Mouse (Mus musculus) lung, postnatal 10 days (tissue): ENCODE data around the gene Olfr700.
"Not testable (repeated sequence)": the region's sequence is repeated elsewhere in the genome, so short reads cannot be mapped to it uniquely, and the experiment has no call there.

Experiments used
- DNase-seq: peaks from one replicate; pipeline ENCODE4 v3.0.0; 2021

Gene Olfr700

DNA sequence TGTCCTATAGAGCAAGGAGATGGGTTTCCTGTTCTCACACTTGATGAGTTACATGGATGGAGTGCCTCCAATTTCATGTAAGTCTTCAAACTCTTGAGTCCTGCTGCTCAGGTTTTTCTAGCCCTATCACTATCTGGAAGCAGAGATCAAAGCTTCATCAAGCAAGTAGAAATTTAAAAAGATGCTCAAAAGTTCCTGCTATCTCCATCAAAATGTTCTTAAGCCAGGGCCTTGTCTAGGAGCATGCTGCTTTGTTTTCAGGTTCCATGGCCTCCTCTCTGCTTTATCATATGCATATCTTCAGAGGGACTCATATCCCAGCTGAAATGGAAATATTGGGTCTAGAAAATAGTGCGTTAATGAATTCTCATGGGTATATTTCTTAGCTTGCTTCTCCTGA lies at the start of gene Olfr700:
Gene Olfr700, minus strand, starts transcription at position 101 of the 400 bp plus-strand sequence.
- DNase-seq, result no peak

DNA sequence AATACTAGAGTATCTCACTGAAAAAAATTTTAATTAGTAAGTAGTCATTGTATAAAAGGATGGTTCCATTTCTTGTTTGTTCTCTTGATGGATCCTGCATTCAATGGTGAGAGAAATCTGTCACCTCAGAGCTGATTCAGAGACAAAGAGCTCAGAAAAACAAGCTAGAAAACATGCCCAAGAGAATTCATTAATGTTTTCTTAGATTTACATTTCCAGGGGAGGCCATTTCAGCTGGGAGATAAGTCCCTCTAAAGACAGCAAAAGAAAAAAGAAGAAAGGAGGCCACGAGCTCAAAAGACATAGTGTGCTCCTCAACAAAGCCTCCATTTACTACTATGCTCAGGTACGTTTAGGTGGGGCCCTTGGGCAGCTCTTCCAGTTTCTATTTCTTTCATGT lies 34.4 kb upstream of the Olfr700 start, which contains the start of gene Olfr703:
Gene Olfr703, plus strand, starts transcription at position 301 of the 400 bp plus-strand sequence.
- DNase-seq, result no peak

DNA sequence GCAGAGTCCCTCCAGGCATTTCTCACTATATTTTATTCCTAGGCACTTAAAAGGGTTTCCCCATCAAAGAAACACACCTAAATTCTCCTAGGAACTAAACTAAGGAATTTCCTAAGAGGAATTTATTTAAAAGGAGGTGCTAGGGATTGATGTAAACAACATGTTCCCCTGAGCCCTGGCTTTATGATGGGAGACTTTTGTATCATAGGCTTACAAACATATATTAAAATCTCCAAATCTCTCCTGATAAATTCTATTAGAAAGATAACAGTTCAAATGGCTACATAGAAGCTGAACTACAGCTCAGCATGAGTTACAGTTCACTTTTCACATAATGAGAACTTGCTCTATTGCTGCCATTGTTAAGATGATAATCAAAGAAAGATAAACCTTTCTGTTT lies 25.2 kb upstream of the Olfr700 start, which contains the start of gene Olfr702:
Gene Olfr702, minus strand, starts transcription at position 101 of the 400 bp plus-strand sequence.
- DNase-seq, result no peak

DNA sequence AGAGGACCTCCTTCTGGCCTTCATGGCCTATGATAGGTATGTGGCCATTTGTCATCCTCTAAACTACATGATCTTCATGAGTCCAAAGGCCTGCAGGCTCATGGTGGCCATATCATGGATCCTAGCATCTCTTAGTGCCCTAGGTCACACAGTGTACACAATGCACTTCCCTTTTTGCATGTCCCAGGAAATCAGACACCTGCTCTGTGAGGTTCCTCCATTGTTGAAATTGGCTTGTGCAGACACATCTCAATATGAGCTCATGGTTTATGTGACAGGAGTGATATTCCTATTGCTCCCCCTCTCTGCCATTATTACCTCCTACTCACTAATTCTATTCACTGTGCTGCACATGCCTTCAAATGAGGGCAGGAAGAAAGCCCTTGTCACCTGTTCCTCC lies 9.8 kb upstream of the Olfr700 start:
- no peak for DNase-seq

DNA sequence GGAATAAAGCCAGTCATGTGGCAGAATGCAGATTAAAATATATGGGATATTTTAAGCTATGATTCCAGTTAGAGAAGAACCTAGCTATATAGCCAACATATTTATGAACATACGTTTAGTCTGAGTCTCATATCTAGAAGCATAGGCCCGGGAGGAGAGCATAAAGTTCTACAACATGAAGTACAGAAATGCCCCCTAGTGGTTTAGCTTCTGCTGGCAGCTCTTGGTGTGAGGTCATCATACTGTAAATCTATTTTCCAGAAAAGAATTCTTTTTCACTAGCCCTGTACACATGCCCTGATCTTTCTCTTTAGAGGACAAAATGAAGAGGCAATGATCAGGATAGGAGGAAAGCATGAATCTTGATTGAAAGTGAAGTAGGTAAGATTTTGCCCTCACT lies 7.1 kb upstream of the Olfr700 start:
- no peak for DNase-seq

DNA sequence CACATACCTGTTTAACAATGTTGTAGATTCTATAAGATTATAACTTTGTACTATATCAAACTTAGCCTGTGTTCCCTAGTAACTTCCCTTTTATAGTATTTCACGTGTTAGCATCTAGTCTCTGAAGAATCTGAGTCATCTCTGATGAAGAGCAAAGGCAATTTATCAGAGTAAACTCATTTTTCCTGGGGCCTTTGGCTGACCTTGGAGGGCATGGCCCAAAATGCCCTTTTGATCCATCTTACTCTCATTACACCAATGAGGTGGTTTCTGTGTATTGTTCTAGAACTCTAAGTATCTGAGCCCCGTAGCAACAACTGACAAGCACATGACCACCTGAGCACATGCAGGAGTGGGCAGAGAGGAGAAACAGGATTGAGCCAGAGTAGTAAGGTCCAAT lies 5.2 kb upstream of the Olfr700 start, which contains the start of gene Olfr701:
Gene Olfr701, plus strand, starts transcription at position 301 of the 400 bp plus-strand sequence.
- no peak for DNase-seq

DNA sequence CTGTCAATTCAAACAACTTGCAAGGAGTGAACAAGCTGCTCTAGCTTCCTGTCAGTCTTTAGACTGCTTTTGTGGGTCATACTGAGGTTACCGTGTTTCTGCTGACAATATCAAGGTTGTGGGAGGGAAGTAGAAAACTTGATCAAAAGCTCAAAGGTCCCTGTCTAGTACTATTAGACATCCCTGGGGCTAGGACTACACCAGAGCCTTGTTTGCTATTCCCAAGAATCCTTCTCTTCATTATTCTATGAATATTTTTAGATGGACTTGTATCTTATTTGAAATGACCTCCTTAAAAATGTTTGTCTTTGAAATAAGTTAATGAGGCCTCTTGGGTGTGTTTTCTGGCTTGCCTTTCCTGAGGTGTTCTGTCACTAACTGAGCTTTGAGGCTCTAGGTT lies 15.5 kb downstream of the Olfr700 start, which contains the start of gene Olfr699:
Gene Olfr699, minus strand, starts transcription at position 101 of the 400 bp plus-strand sequence.
- no peak for DNase-seq

DNA sequence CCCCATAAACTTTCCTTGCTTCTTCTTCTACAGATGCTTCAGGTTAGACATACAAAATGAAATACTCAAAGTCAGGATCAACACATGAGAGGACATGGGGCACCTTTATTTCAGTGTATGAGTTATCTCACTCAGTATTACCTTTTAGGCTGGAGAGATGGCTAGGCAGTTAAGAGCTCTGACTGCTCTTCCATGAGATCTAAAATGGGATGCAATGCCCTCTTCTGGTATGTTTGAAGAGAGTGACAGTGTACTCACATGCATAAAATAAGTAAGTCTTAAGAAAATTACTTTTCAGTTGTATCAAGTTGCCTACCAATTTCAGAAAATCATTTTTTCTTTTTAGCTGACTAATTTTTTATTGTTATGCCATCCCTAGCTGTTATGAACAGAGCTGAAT lies 20.3 kb downstream of the Olfr700 start:
- DNase-seq, result no peak

DNA sequence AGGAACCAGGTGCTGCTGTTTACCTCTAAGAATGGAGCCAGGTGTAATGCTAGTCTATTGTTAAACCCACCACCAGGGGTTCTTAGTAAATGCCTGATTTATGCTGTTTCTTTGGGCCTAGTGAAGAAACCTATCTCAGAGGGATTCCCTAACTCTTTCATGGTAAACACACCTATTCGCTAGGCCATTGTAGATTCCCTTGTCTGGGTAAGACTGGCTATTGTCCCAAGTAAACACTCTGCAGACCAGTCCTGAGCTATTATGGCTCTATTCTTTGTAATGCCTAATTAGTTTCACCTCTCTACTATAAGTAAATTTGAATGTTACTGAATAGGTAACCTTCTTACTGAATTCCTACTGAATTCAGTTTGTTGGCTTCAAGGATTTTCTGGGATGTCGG lies 47.6 kb downstream of the Olfr700 start:
- not testable (repeated sequence) for DNase-seq

DNA sequence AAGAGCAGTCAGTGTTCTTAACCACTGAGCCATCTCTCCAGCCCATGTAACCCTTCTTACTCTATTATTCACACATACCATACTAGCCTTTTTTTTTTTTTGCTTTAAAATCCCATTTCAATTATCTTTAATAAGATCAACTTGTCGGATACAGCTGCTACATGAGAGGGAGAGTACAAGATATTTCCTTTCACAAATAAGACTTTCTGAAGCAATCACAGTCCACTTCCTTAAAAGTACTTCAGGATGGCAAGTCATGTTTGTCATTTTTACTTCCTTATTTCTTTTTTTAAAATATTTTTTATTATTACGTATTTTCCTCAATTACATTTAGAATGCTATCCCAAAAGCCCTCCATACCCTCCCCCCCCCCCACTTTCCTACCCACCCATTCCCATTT lies 49.8 kb downstream of the Olfr700 start:
- DNase-seq, result no peak
